Mouse (Mus musculus) urinary bladder, postnatal 25 days (tissue): ENCODE measurements at regions not wholly inside any gene's neighbourhood (a gene's known extent, or its start where the extent isn't known, plus 50 kb on each side); places are given as distances from the start of the nearest gene placed in this dataset.
A peak's percentile ranks its signal among the peaks of the same experiment; 100 is the strongest.
"Not testable (repeated sequence)": the region's sequence is repeated elsewhere in the genome, so short reads cannot be mapped to it uniquely, and the experiment has no call there.

Source experiments
- DNase-seq: peaks from one replicate; pipeline ENCODE4 v3.0.0; 2022; ENCODE audit warnings: low spot score

DNA sequence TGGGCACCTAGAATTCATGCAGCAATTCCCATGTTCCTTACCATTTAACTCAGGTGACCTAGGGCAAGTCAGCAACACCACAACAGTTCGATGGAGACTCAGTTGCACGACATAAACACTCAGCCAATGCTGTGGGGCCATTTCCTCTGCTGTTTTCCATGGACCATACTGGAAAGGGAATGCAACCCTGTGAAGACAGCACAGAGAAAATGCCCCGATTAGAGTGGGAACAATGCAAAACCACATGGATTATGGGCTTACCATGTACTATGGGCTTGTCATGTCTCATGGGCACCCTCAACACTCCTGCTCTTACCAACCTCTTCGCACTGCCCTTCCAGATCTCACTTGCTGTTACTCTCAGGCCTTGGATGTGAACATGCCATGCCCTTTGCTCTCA lies 207.6 kb downstream of the Snurf start:
- DNase-seq, result not testable (repeated sequence)

DNA sequence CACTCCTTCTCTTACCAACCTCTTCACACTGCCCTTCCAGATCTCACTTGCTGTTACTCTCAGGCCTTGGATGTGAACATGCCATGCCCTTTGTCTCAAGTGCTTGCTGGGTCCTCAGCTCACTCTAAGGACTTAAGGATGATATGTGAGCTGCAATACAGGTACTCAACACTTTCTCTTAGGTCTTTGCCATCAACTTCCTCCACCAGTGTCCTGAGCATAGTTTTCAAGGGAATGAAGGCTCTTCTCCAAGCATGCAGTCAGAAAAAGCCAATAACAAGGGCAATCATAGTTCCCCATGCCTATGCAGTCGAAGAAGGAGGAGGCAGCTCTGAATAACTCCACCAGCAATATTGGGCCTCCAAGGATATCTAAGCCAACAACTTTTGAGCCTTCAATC lies 235.1 kb downstream of the Snurf start:
- peak; percentile 3 for DNase-seq

DNA sequence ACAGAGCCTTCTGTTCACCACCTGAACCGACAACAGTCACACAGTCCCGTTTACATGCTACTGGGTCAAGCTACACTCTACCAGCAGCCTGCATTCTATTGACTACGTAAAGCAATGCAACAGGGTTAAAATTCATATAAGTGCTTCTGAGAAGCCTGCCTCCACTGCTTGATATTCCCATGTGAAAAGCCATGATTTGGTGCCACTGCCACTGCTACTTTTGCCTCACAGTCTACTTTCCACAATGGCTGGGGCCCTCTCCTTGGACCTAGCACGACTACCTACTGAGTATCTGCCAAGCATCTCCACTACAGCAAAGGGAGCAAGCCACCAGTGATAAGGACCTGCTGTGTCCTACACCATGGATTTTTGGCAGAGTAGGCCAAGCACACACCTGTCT lies 236.2 kb downstream of the Snurf start:
- DNase-seq, result peak; percentile 4

DNA sequence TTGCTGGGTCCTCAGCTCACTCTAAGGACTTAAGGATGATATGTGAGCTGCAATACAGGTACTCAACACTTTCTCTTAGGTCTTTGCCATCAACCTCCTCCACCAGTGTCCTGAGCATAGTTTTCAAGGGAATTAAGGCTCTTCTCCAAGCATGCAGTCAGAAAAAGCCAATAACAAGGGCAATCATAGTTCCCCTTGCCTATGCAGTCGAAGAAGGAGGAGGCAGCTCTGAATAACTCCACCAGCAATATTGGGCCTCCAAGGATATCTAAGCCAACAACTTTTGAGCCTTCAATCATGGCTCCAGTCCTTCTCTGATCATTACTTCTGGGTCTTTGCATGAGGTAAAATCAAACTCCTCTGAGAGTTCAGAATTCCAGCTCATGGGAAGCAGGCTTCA lies 237.5 kb downstream of the Snurf start:
- DNase-seq, result peak; percentile 7
